Mouse (Mus musculus): ENCODE measurements at regions not wholly inside any gene's neighbourhood (a gene's known extent, or its start where the extent isn't known, plus 50 kb on each side); places are given as distances from the start of the nearest gene placed in this dataset.
A peak's percentile ranks its signal among the peaks of the same experiment; 100 is the strongest.
"Not testable (repeated sequence)": the region's sequence is repeated elsewhere in the genome, so short reads cannot be mapped to it uniquely, and the experiment has no call there.

GRCm38 (mm10) chr13:52110750-52111149 lies 264.3 kb downstream of the Gadd45g start:
- no peak for DNase-seq

GRCm38 (mm10) chr13:52113549-52113948 lies 267.1 kb downstream of the Gadd45g start:
- DNase-seq = peak; percentile 7

GRCm38 (mm10) chr13:52114431-52114830 lies 268.0 kb downstream of the Gadd45g start:
- DNase-seq = no peak

- no peak for DNase-seq
Measured at GRCm38 (mm10) chr13:52114962-52115361, 268.5 kb downstream of the Gadd45g start.

- DNase-seq = no peak
Measured at GRCm38 (mm10) chr13:52116241-52116640, 269.8 kb downstream of the Gadd45g start.

GRCm38 (mm10) chr13:52116756-52117155 lies 270.3 kb downstream of the Gadd45g start:
- DNase-seq = no peak

GRCm38 (mm10) chr13:52120795-52121194 lies 274.3 kb downstream of the Gadd45g start:
- no peak for DNase-seq

GRCm38 (mm10) chr13:52125037-52125436 lies 278.6 kb downstream of the Gadd45g start:
- no peak for DNase-seq

GRCm38 (mm10) chr13:52127751-52128150 lies 281.3 kb downstream of the Gadd45g start:
- no peak for DNase-seq

GRCm38 (mm10) chr13:52129466-52129865 lies 283.0 kb downstream of the Gadd45g start:
- DNase-seq = no peak

- no peak for DNase-seq
Measured at GRCm38 (mm10) chr13:52133202-52133601, 286.7 kb downstream of the Gadd45g start.

GRCm38 (mm10) chr13:52138331-52138945 lies 292.0 kb downstream of the Gadd45g start:
- DNase-seq = no peak

GRCm38 (mm10) chr13:52139140-52139809 lies 292.8 kb downstream of the Gadd45g start:
- DNase-seq = no peak

- DNase-seq = no peak
Measured at GRCm38 (mm10) chr13:52140221-52140620, 293.7 kb downstream of the Gadd45g start.

GRCm38 (mm10) chr13:52144066-52144465 lies 297.6 kb downstream of the Gadd45g start:
- not testable (repeated sequence) for DNase-seq

- DNase-seq = no peak
Measured at GRCm38 (mm10) chr13:52145926-52146325, 299.4 kb downstream of the Gadd45g start.

GRCm38 (mm10) chr13:52150281-52150680 lies 303.8 kb downstream of the Gadd45g start:
- no peak for DNase-seq

GRCm38 (mm10) chr13:52151777-52152176 lies 305.3 kb downstream of the Gadd45g start:
- DNase-seq = no peak

GRCm38 (mm10) chr13:52152221-52152620 lies 305.7 kb downstream of the Gadd45g start:
- no peak for DNase-seq

- DNase-seq = no peak
Measured at GRCm38 (mm10) chr13:52153030-52153429, 306.6 kb downstream of the Gadd45g start.

- no peak for DNase-seq
Measured at GRCm38 (mm10) chr13:52153576-52153975, 307.1 kb downstream of the Gadd45g start.

GRCm38 (mm10) chr13:52154111-52154843 lies 307.8 kb downstream of the Gadd45g start:
- no peak for DNase-seq

GRCm38 (mm10) chr13:52154844-52155587 lies 308.5 kb downstream of the Gadd45g start:
- DNase-seq = peak; percentile 6

Data from cerebellum, adult 11 months (tissue).